Mouse (Mus musculus) heart, adult 2 months (tissue): Measurements from ENCODE around the gene Ints5. TPM values are rescaled to one million over a fixed set of nuclear protein-coding genes. Genes with fewer than 3 reads are reported as not detected.
"Not testable (repeated sequence)": the region's sequence is repeated elsewhere in the genome, so short reads cannot be mapped to it uniquely, and the experiment has no call there.

ENCODE experiments used
- DNase-seq, 2 experiments: peaks; one replicate each; pipeline ENCODE4 v3.0.0; 2021
- H3K27ac ChIP-seq: fragments of 200-600 bp; 2 replicates; pipeline ENCODE4 v1.8.1; 2022
- H3K27me3 ChIP-seq: fragments of 200-500 bp; 2 replicates; pipeline ENCODE4 v1.6.1; 2012; ENCODE audit warnings: mild to moderate bottlenecking, low read length, inconsistent platforms, mixed read lengths; ENCODE audit not compliant: control insufficient read depth, insufficient read depth
- H3K36me3 ChIP-seq: fragments of 200-500 bp; 2 replicates; pipeline ENCODE4 v1.6.1; 2012; ENCODE audit warnings: low read length, inconsistent platforms; ENCODE audit not compliant: control insufficient read depth, insufficient read depth
- H3K4me1 ChIP-seq: fragments of 200-500 bp; 2 replicates; pipeline ENCODE4 v1.6.1; 2011; ENCODE audit warnings: low read length; ENCODE audit not compliant: control insufficient read depth, insufficient read depth
- H3K4me3 ChIP-seq: fragments of 200-600 bp; 2 replicates; pipeline ENCODE4 v1.8.1; 2022
- H3K79me2 ChIP-seq: fragments of 200-500 bp; replicated peaks from 2 replicates; pipeline ENCODE4 v1.6.1; 2012; ENCODE audit warnings: mild to moderate bottlenecking, inconsistent platforms, low read length, moderate library complexity, mixed read lengths; ENCODE audit not compliant: control insufficient read depth, insufficient read depth
- H3K9ac ChIP-seq: fragments of 200-500 bp; 2 replicates; pipeline ENCODE4 v1.6.1; 2012; ENCODE audit warnings: low read depth, mild to moderate bottlenecking, control low read depth, inconsistent platforms, low read length, mixed read lengths
- CTCF ChIP-seq: fragments of 200-600 bp; IDR thresholded peaks from 2 replicates; pipeline ENCODE4 v1.8.1; 2022; ENCODE audit warnings: antibody characterized with exemption, mild to moderate bottlenecking, moderate library complexity
- EP300 ChIP-seq: fragments of 200-500 bp; IDR thresholded peaks from 2 replicates; pipeline ENCODE4 v1.6.1; 2011; ENCODE audit warnings: low read depth, low read length, control low read depth; ENCODE audit not compliant: insufficient read depth
- POLR2A ChIP-seq: fragments of 200-500 bp; IDR thresholded peaks from 2 replicates; pipeline ENCODE4 v1.6.1; 2011; ENCODE audit warnings: mild to moderate bottlenecking, low read depth, low read length, control low read depth; ENCODE audit not compliant: insufficient read depth
- WGBS: fragments of 180-500 bp; shearing (Covaris S2); methylation state at CpG from one replicate; pipeline ENCODE4 v1.1.7; 2018; 5-methylcytosine and 5-hydroxymethylcytosine counted together
- intact Hi-C: fragments of 180-260 bp; cut with DNase I; formaldehyde crosslinking; loops from one replicate; pipeline ENCODE4 v1.15.1; 2025
- polyA plus RNA-seq: library from polyadenylated mRNA; depleted of rRNA; stranded (reverse); fragments of >200 nt; gene quantifications from 2 replicates; pipeline ENCODE4 v1.2.3, GENCODE M21; 2012
- total RNA-seq, 2 experiments: library from RNA; stranded (reverse); gene quantifications; 2 replicates each; pipeline ENCODE4 v1.2.3; 2021

Ints5 gene
- total and polyA plus RNA-seq, 3 experiments, result 10.6 to 12.6 (median 10.8) TPM

DNA sequence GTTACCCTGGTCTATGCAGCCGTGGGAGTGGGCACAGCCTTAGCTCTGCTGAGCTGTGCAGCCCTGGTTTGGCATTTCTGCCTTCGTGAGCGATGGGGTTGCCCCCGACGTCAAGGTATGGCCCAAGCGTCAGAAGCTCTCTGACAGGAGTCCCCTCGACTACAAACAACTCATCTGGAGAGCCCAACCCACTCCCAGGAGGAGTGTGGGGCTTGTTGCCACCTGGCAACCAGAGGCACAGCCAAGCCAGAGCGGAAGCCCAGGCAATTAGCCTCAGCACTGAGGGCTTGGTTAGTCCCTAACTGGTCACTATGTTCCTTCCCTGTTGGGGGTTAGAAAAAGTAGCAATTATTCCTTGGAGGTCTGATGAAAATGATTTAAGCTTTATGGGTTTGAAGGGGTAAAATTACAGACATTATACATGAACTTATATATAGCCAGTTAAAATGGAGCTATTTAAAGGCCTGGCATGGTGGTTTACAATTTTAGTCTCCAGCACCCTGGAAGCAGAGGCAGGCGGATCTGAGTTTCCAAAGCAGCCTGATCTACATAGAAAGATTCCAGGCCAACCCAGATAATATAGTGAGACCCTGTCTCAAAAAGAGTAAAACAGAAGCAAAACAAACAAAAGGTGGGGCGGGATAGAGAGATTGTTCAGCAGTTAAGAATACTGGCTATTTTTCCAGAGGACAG lies 40.4 kb upstream of the Ints5 start:
- Histone ChIP-seq H3K27me3 (no peaks in the 10 kb centered on the region), H3K36me3 (no peaks in the 10 kb centered on the region), H3K27ac (no peak overlapping the region), H3K4me1 (peaks cover 2% of the 10 kb centered on the region; the same call in 1 of the 2 replicates), H3K4me3 (no peak overlapping the region), H3K79me2 (no peaks in the 10 kb centered on the region), H3K9ac (no peak overlapping the region)
- TF ChIP-seq POLR2A (no peak), EP300 (no peak), CTCF (no peak)
- intact Hi-C loops, result no loop called here
- peak; percentile 47 to 63 for DNase-seq
- 63% methylated on average over 10 of the region's 10 CpGs for WGBS

DNA sequence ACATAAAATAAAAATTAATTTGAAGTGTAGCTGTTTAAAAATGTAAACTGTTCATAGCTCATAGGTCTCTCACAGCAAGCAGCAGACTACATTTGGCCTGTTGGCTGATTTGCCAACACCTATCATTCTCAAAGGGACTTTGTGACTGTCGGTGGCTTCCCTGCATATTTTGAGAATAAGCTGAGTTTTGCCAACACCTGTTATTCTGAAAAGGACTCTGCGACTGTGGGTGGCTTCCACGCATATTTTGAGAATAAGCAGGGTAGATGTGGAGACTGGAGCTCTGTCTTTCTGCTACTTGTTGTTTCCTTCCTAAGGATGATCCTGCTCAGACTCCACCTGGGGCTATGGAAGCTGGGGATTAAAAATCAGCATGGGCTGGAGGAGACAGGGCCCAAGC lies 39.7 kb upstream of the Ints5 start:
- no peaks in the 10 kb centered on the region for H3K27me3 ChIP-seq
- 78% methylated on average over 3 of the region's 3 CpGs for WGBS
- H3K27ac ChIP-seq, result no peak overlapping the region
- DNase-seq, result no peak
- H3K4me1 ChIP-seq, result peaks cover 2% of the 10 kb centered on the region; the same call in 1 of the 2 replicates
- no peaks in the 10 kb centered on the region for H3K79me2 ChIP-seq
- TF ChIP-seq EP300 (no peak), CTCF (no peak), POLR2A (no peak)
- H3K36me3 ChIP-seq, result no peaks in the 10 kb centered on the region
- no peak overlapping the region for H3K9ac ChIP-seq
- no peak overlapping the region for H3K4me3 ChIP-seq
- intact Hi-C loops, result no loop called here

DNA sequence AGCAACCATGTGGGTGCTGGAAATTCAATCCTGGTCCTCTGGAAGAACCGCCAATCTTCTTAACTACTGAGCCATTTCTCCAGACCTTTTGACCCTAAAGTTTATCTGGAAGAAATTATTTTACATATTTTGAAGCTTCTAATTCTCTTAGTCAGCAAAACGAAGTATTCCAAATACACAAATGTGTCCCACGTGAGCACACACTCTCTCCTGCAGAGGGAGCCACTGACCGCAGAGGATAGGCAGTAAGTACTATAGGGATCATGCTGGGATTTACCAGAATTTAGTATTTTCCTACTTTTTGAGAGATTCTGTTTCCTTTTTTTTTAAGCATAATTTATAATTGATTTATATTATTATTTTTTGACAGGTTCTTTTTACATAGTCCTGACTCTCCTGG lies 35.1 kb upstream of the Ints5 start:
- no peaks in the 10 kb centered on the region for H3K79me2 ChIP-seq
- H3K4me1 ChIP-seq, result no peaks in the 10 kb centered on the region
- H3K27ac ChIP-seq, result no peak overlapping the region
- no peak overlapping the region for H3K9ac ChIP-seq
- TF ChIP-seq POLR2A (no peak), CTCF (peak; percentile 83)
- no peak overlapping the region for H3K4me3 ChIP-seq
- WGBS, result 36% methylated on average over 4 of the region's 4 CpGs
- H3K27me3 ChIP-seq, result 0 out of 2 replicates have a peak, but pooled peaks cover 2% of the 10 kb centered on the region
- no peaks in the 10 kb centered on the region for H3K36me3 ChIP-seq
- intact Hi-C loops, result loop anchor here (2.0 kb wide), 1 partner anchor 253 kb away; no protein-coding TSS in a partner anchor
- DNase-seq, result no peak

DNA sequence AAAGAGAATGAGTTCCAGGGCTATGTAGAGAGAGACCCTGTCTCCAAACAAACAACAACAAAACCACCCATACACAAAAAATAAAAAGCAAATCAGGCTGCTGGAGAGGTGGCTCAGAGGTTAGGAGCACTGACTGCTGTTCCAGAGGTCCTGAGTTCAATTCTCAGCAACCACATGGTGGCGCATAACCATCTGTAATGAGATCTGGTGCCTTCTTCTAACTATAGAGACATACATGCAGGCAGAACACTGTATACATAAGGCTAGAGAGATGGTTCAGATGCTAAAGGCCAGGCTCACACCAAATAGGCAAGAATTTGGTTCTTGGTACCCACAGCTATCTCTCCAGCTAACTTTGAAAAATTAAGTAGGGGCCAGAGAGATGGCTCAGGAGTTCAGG lies 33.8 kb upstream of the Ints5 start:
- Histone ChIP-seq H3K4me3 (no peak overlapping the region), H3K27me3 (0 out of 2 replicates have a peak, but pooled peaks cover 2% of the 10 kb centered on the region), H3K9ac (no peak overlapping the region), H3K36me3 (no peaks in the 10 kb centered on the region), H3K27ac (no peak overlapping the region), H3K79me2 (no peaks in the 10 kb centered on the region), H3K4me1 (no peaks in the 10 kb centered on the region)
- no peak for TF ChIP-seq EP300
- peak; percentile 63 for TF ChIP-seq CTCF
- 29% methylated on average over 1 of the region's 1 CpGs for whole genome bisulfite sequencing
- intact Hi-C loops, result loop anchor here (2.0 kb wide), 1 partner anchor 252 kb away; no protein-coding TSS in a partner anchor
- DNase-seq, result no peak

DNA sequence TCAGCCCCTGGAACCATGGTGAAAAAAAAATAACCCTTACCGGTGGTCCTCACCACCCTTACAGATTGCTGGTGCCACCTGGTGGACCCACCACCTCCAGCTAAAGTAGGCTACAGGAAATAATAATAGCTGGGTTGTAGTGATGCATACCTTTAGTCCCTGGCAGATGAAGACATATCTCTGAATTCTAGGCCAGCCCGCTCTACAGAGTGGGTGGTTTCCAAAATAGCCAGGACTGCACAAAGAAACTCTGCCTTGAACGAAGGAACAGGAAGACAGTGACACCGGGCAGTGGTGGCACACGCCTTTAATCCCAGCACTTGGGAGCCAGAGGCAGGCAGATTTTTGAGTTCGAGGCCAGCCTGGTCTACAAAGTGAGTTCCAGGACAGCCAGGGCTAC lies 28.5 kb upstream of the Ints5 start:
- TF ChIP-seq POLR2A, result no peak
- no peak for TF ChIP-seq EP300
- no peak for TF ChIP-seq CTCF

DNA sequence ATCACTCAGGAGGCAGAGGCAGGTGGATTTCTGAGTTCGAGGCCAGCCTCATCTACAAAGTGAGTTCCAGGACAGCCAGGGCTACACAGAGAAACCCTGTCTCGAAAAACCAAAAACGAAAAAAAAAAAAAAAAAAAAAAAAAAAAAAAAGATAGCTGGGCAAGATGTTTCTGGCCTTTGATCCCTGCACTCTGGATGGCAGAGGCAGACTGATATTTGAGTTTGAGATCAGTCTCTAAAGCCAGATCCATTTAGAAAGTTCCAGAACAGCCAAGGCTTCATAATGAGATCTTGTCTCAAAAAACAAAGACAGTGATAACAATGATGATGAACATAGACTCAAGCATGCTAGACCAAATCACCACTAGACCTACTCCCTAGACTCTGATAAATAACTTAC lies 22.4 kb upstream of the Ints5 start:
- 70% methylated on average over 3 of the region's 3 CpGs for WGBS
- H3K4me3 ChIP-seq, DNase-seq, H3K4me1 ChIP-seq, H3K27me3 ChIP-seq, H3K36me3 ChIP-seq, H3K9ac ChIP-seq, H3K79me2 ChIP-seq: not testable (repeated sequence)
- intact Hi-C loops, result loop anchor here (2.0 to 5.0 kb wide), 3 partner anchors 18 to 97 kb away; partner anchors contain the start of genes 1810009A15Rik, Eef1g, Gm49416 and Polr2g
- H3K27ac ChIP-seq, result peak overlapping the region; percentile 94; the same call in 1 of the 2 replicates

More for the DNA sequence above, 28.5 kb upstream of the Ints5 start:
- WGBS, result 69% methylated on average over 6 of the region's 6 CpGs
- intact Hi-C loops, result no loop called here
- H3K4me1 ChIP-seq, result no peaks in the 10 kb centered on the region
- no peaks in the 10 kb centered on the region for H3K79me2 ChIP-seq
- DNase-seq, result no peak
- 0 out of 2 replicates have a peak, but pooled peaks cover 2% of the 10 kb centered on the region for H3K27me3 ChIP-seq
- H3K4me3 ChIP-seq, result no peak overlapping the region
- no peaks in the 10 kb centered on the region for H3K36me3 ChIP-seq
- H3K9ac ChIP-seq, result no peak overlapping the region
- H3K27ac ChIP-seq, result no peak overlapping the region
